Mouse (Mus musculus) midbrain, embryonic 14.5 days (tissue): ENCODE data around the gene Slc10a7. TPM values are rescaled to one million over a fixed set of nuclear protein-coding genes. Genes with fewer than 3 reads are reported as not detected.

ENCODE experiments used
- polyA plus RNA-seq: library from polyadenylated mRNA; unstranded; fragments of >200 nt; fragmentation: Nextera tagmentation; extraction: Ambion mirVana; gene quantifications from 2 replicates; pipeline ENCODE4 v1.2.1, GENCODE M21; 2014

Slc10a7 gene
- polyA plus RNA-seq, 1 experiment from 2014 or later: 9.7 TPM

Other genes starting within 250 kb of the Slc10a7 start
- 20.9 and 24.5 TPM in 2 replicates for gene Pou4f2, start 72.7 kb upstream of the Slc10a7 start, polyA plus RNA-seq
- gene Rbmxl1, start 448 bp upstream of the Slc10a7 start, polyA plus RNA-seq: 201 and 248 TPM in 2 replicates